Mouse (Mus musculus) lung, postnatal 36 days (tissue): ENCODE measurements around the gene Nfkbil1.

Experiments
- DNase-seq: peaks from one replicate; pipeline ENCODE4 v3.0.0; 2022; ENCODE audit warnings: mixed read lengths

Gene Nfkbil1

GRCm38 (mm10) chr17:35253293-35254093 lies 17.9 kb upstream of the Nfkbil1 start:
- DNase-seq = no peak

GRCm38 (mm10) chr17:35252619-35253292 lies 17.2 kb upstream of the Nfkbil1 start:
- DNase-seq = no peak

GRCm38 (mm10) chr17:35251981-35252380 lies 16.4 kb upstream of the Nfkbil1 start:
- DNase-seq = no peak

GRCm38 (mm10) chr17:35251162-35251719 lies 15.6 kb upstream of the Nfkbil1 start:
- peak; percentile 90 for DNase-seq

- no peak for DNase-seq
Measured at GRCm38 (mm10) chr17:35250348-35251120, 14.9 kb upstream of the Nfkbil1 start.

GRCm38 (mm10) chr17:35249451-35250197 lies 14.0 kb upstream of the Nfkbil1 start:
- no peak for DNase-seq

GRCm38 (mm10) chr17:35248986-35249385 lies 13.4 kb upstream of the Nfkbil1 start:
- DNase-seq = no peak

GRCm38 (mm10) chr17:35247144-35247543 lies 11.6 kb upstream of the Nfkbil1 start:
- DNase-seq = no peak

GRCm38 (mm10) chr17:35245731-35246623 lies 10.4 kb upstream of the Nfkbil1 start:
- peak; percentile 54 for DNase-seq

GRCm38 (mm10) chr17:35244999-35245398 lies 9.4 kb upstream of the Nfkbil1 start:
- no peak for DNase-seq

- DNase-seq = peak; percentile 51
Measured at GRCm38 (mm10) chr17:35243086-35243485, 7.5 kb upstream of the Nfkbil1 start.

GRCm38 (mm10) chr17:35242015-35242941 lies 6.7 kb upstream of the Nfkbil1 start:
- peak; percentile 73 for DNase-seq

- peak; percentile 95 for DNase-seq
Measured at GRCm38 (mm10) chr17:35241305-35242014, 5.9 kb upstream of the Nfkbil1 start, which contains the start of gene Ddx39b. TSS of gene Ddx39b (plus strand) at chr17:35241746.

GRCm38 (mm10) chr17:35240384-35241304 lies 5.1 kb upstream of the Nfkbil1 start:
- DNase-seq = no peak

- no peak for DNase-seq
Measured at GRCm38 (mm10) chr17:35239700-35240099, 4.1 kb upstream of the Nfkbil1 start.

- DNase-seq = no peak
Measured at GRCm38 (mm10) chr17:35237504-35237903, 1.9 kb upstream of the Nfkbil1 start.

GRCm38 (mm10) chr17:35236996-35237395 lies 1.4 kb upstream of the Nfkbil1 start:
- DNase-seq = no peak

- peak; percentile 98 for DNase-seq
Measured at GRCm38 (mm10) chr17:35236390-35236746, 776 bp upstream of the Nfkbil1 start.
